Mouse (Mus musculus) liver (tissue): Measurements from ENCODE around the gene Rhbdd2.

ENCODE experiments used
- DNase-seq: peaks from one replicate; pipeline ENCODE4 v3.0.0-alpha.2; 2020; ENCODE audit warnings: mixed read lengths

Gene Rhbdd2

GRCm38 (mm10) chr5:135682942-135683570 is 50.6 kb downstream of the Rhbdd2 start:
- no peak for DNase-seq

GRCm38 (mm10) chr5:135690401-135690800 is 58.0 kb downstream of the Rhbdd2 start:
- DNase-seq: no peak

GRCm38 (mm10) chr5:135691266-135691665 is 58.8 kb downstream of the Rhbdd2 start:
- no peak for DNase-seq

- DNase-seq: no peak
These were observed 60.9 kb downstream of the Rhbdd2 start for GRCm38 (mm10) chr5:135693281-135693853.

- DNase-seq: no peak
These were observed 62.9 kb downstream of the Rhbdd2 start for GRCm38 (mm10) chr5:135695277-135695721.
